Mouse (Mus musculus) naive thymus-derived CD4-positive, alpha-beta T cell, adult 2 months (primary cell): ENCODE results near the gene Stag2.

Source experiments
- DNase-seq: peaks from one replicate; pipeline ENCODE4 v3.0.0-alpha.2; 2011; ENCODE audit warnings: low read depth

Gene Stag2

GRCm38 (mm10) chrX:42148788-42149556, at the start of gene Stag2:
TSS of gene Stag2 (plus strand) at chrX:42149317.
- peak; percentile 94 for DNase-seq

GRCm38 (mm10) chrX:42107137-42107536, 42.0 kb upstream of the Stag2 start:
- DNase-seq = no peak

GRCm38 (mm10) chrX:42110585-42110984, 38.5 kb upstream of the Stag2 start:
- no peak for DNase-seq

GRCm38 (mm10) chrX:42119442-42120048, 29.6 kb upstream of the Stag2 start:
- DNase-seq = no peak

- DNase-seq = no peak
Measured at GRCm38 (mm10) chrX:42124963-42125697, 24.0 kb upstream of the Stag2 start.

GRCm38 (mm10) chrX:42139882-42140281, 9.2 kb upstream of the Stag2 start:
- DNase-seq = no peak

- no peak for DNase-seq
Measured at GRCm38 (mm10) chrX:42142620-42143019, 6.5 kb upstream of the Stag2 start.

GRCm38 (mm10) chrX:42143991-42144390, 5.1 kb upstream of the Stag2 start:
- DNase-seq = no peak

- peak; percentile 35 for DNase-seq
Measured at GRCm38 (mm10) chrX:42148016-42148451, 1.1 kb upstream of the Stag2 start.

- peak; percentile 73 for DNase-seq
Measured at GRCm38 (mm10) chrX:42149557-42150345, 634 bp downstream of the Stag2 start.

- peak; percentile 77 for DNase-seq
Measured at GRCm38 (mm10) chrX:42150346-42151023, 1.4 kb downstream of the Stag2 start.

- no peak for DNase-seq
Measured at GRCm38 (mm10) chrX:42151024-42151754, 2.1 kb downstream of the Stag2 start.

GRCm38 (mm10) chrX:42151903-42152369, 2.8 kb downstream of the Stag2 start:
- DNase-seq = peak; percentile 85

- peak; percentile 28 for DNase-seq
Measured at GRCm38 (mm10) chrX:42153056-42153455, 3.9 kb downstream of the Stag2 start.

- DNase-seq = no peak
Measured at GRCm38 (mm10) chrX:42165455-42165854, 16.3 kb downstream of the Stag2 start.

- DNase-seq = no peak
Measured at GRCm38 (mm10) chrX:42170811-42171210, 21.7 kb downstream of the Stag2 start.

- no peak for DNase-seq
Measured at GRCm38 (mm10) chrX:42187590-42187989, 38.5 kb downstream of the Stag2 start.

- DNase-seq = no peak
Measured at GRCm38 (mm10) chrX:42188825-42189426, 39.8 kb downstream of the Stag2 start.

GRCm38 (mm10) chrX:42194608-42195007, 45.5 kb downstream of the Stag2 start:
- no peak for DNase-seq

- peak; percentile 19 for DNase-seq
Measured at GRCm38 (mm10) chrX:42202482-42202881, 53.4 kb downstream of the Stag2 start.
